Mouse (Mus musculus) yolk sac, embryonic 10.5 days (tissue): ENCODE results near the gene Dbp.

Experiments used
- DNase-seq: peaks from one replicate; pipeline ENCODE4 v3.0.0-alpha.2; 2017; ENCODE audit warnings: low spot score

Gene Dbp

DNA sequence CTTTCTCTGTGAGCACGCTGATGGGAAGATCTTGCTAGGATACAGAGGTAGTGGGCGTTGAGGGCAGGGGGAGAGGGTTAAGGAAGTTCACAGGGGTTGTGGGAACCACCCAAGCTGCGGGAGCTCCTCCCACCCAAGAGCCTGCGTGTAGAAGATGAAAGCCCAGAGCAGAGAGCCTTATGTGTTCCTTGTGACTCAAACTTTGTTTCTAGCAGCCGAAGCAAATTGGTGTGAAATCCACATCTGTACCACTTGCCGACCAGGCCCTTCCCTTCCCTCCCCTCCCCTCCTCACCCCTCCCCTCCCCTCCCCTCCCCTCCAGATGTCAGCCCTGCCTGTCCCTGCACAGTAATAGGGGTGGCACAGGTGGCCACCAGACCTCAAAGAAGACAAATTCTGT, 9.8 kb upstream of the Dbp start:
- no peak for DNase-seq

- no peak for DNase-seq
Measured at GRCm38 (mm10) chr7:45697894-45698293, 7.0 kb upstream of the Dbp start.

- no peak for DNase-seq
Measured at GRCm38 (mm10) chr7:45699523-45700141, 5.3 kb upstream of the Dbp start, which contains the start of gene Car11. Gene Car11, plus strand, starts transcription at chr7:45699843.

DNA sequence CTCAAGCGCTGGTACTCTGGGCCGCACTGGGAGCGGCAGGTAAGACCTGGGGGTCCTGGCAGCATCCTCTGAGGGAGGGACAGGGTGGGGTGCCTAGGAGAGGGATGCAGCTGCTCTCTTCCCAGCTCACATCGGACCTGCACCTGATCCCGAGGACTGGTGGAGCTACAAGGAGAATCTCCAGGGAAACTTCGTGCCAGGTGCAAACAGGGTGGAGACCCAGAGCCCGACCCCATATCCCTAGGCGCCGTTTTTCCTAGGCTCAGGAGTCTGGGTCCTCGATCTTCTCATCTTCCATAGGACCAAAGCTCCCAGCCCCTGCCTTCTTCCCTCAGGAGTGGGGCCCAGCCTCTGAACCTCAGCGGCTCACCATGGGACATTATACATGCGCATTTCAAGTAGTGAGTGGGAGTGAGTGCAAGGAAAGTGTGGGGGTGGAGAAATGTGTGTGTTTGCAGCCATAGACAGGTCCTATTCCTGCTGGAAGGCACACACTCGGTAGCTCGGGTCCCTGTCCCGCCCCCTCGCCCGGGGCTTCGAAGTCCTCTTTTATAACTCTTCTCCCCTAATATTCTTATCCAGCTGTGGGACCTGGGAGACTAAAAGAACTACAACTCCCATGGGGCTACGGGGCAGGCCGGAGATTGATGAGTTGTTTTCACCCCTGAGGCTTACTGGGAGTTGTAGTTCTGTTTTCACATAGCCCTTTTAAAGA, 4.4 kb upstream of the Dbp start:
- DNase-seq: peak; percentile 64

- DNase-seq: no peak
Measured at GRCm38 (mm10) chr7:45701072-45701471, 3.8 kb upstream of the Dbp start.

- no peak for DNase-seq
Measured at GRCm38 (mm10) chr7:45701607-45702006, 3.3 kb upstream of the Dbp start.

DNA sequence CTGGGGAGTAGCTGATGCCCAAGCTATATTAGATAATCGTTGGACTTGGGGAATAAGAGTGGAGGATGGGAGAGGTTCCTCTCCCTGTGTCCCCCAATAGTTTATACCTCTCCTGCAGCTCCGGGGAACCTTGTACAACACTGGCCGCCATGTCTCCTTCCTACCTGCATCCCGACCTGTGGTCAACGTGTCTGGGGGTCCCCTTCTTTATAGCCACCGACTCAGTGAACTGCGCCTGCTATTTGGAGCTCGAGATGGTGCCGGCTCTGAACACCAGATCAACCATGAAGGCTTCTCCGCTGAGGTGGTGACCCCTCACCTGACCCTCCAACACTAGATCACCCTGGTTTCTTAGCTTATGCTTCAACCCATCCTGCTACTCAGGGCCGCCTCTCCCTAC, 2.6 kb upstream of the Dbp start:
- no peak for DNase-seq

DNA sequence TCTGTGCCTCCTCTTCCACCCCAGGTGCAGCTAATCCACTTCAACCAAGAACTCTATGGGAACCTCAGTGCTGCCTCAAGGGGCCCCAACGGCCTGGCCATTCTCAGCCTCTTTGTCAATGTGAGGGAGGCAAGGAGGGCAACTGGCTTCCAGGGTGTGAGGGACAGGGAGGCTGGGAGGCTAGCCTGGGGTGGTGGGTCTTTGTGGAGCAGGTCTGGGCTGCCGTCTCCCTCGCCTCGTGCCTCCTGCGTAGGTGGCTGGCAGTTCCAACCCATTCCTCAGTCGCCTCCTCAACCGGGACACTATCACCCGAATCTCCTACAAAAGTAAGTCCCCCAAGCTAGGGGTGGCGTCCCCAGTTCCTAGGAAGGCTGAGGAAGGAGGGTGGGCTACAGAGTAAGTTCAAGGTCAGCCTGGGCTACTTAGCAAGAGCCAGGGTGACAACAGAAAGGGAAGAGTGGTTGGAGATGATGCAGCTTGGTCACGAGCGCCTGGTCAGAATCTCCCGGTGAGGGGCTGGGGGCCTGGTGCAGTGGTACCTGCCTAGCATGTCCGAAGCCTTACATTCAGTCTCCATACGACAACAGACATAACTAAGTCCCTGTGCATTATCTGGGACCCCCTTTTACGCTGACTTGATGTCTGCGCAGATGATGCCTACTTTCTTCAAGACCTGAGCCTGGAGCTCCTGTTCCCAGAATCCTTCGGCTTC, 1.9 kb upstream of the Dbp start:
- no peak for DNase-seq

- no peak for DNase-seq
Measured at GRCm38 (mm10) chr7:45703521-45704033, 1.3 kb upstream of the Dbp start.

GRCm38 (mm10) chr7:45704046-45704559, 785 bp upstream of the Dbp start:
- peak; percentile 80 for DNase-seq

GRCm38 (mm10) chr7:45705443-45705864, 566 bp downstream of the Dbp start:
- no peak for DNase-seq

- DNase-seq: peak; percentile 81
Measured at GRCm38 (mm10) chr7:45705873-45706281, 989 bp downstream of the Dbp start.

DNA sequence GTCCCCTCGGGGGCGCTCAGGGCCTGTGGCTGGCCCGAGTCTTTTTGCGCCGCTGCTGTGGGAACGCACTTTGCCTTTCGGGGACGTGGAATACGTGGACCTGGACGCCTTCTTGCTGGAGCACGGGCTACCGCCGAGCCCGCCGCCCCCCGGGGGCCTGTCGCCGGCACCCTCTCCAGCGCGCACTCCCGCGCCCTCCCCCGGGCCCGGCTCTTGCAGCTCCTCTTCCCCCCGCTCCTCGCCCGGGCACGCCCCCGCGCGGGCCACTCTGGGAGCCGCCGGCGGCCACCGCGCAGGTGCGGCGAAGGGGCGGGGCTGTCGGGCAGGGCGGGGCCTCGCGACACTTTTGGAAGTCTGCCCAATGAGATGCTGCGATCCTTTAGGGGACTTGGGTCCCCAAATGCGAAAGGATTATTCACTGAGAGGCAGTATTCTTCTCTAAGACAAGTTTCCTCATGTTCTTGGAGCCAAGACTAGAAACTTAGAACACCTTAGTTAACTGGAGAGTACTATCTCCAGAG, 1.9 kb downstream of the Dbp start:
- peak; percentile 88 for DNase-seq

- peak; percentile 96 for DNase-seq
Measured at GRCm38 (mm10) chr7:45707375-45707967, 2.6 kb downstream of the Dbp start.

- peak; percentile 91 for DNase-seq
Measured at GRCm38 (mm10) chr7:45708221-45708761, 3.4 kb downstream of the Dbp start.

DNA sequence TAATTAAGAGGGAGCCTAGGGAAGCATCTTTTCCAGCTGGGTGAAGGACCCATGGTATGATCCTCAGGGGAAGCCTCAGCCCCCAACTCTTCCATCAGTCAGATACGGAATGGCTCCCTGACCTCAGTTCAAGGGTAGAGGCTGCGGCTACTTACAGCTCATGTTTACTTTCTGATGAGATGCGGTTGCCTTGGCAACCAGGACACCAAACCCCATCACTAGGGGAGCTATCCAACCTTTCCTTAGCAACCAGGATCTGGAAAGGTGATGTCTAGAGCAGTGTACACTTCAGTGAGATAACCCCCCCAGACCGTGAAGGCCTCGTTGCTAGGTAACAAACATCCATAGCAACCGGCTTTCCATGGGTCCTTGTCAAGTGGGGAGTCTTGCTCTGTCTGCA, 4.1 kb downstream of the Dbp start:
- peak; percentile 47 for DNase-seq

- DNase-seq: no peak
Measured at GRCm38 (mm10) chr7:45709677-45710355, 4.9 kb downstream of the Dbp start.

GRCm38 (mm10) chr7:45710477-45711191, 5.7 kb downstream of the Dbp start:
- DNase-seq: no peak

GRCm38 (mm10) chr7:45711316-45712021, 6.6 kb downstream of the Dbp start:
- no peak for DNase-seq
